Mouse (Mus musculus) ES-Bruce4 (cell line): ENCODE measurements around the gene Exosc6. TPM values are rescaled to one million over a fixed set of nuclear protein-coding genes. Genes with fewer than 3 reads are reported as not detected.
A peak's percentile ranks its signal among the peaks of the same experiment; 100 is the strongest.
"Not testable (repeated sequence)": the region's sequence is repeated elsewhere in the genome, so short reads cannot be mapped to it uniquely, and the experiment has no call there.

Experiments
- H3K27ac ChIP-seq: 2 replicates; pipeline ENCODE4 v1.5.1; 2012; ENCODE audit warnings: low read length, inconsistent platforms; ENCODE audit not compliant: insufficient read depth
- H3K27me3 ChIP-seq: 2 replicates; pipeline ENCODE4 v1.6.1; 2012; ENCODE audit warnings: mild to moderate bottlenecking, low read length, inconsistent platforms; ENCODE audit not compliant: control insufficient read depth, poor library complexity, insufficient read depth, severe bottlenecking
- H3K36me3 ChIP-seq: 2 replicates; pipeline ENCODE4 v1.6.1; 2012; ENCODE audit warnings: inconsistent platforms, mild to moderate bottlenecking, low read length, moderate library complexity; ENCODE audit not compliant: control insufficient read depth, poor library complexity, insufficient read depth, severe bottlenecking
- H3K4me1 ChIP-seq: one replicate; pipeline ENCODE4 v1.8.1; 2011; ENCODE audit warnings: low read length; ENCODE audit not compliant: control insufficient read depth, insufficient read depth
- H3K4me3 ChIP-seq: 2 replicates; pipeline ENCODE4 v1.5.1; 2011; ENCODE audit warnings: low read depth, mild to moderate bottlenecking, low read length
- H3K9ac ChIP-seq: 2 replicates; pipeline ENCODE4 v1.6.1; 2012; ENCODE audit warnings: low read depth, mild to moderate bottlenecking, inconsistent platforms; ENCODE audit not compliant: poor library complexity, severe bottlenecking
- H3K9me3 ChIP-seq: replicated peaks from 2 replicates; pipeline ENCODE4 v1.6.1; 2012; ENCODE audit warnings: mild to moderate bottlenecking, low read length, inconsistent platforms; ENCODE audit not compliant: control insufficient read depth, poor library complexity, insufficient read depth, severe bottlenecking
- CTCF ChIP-seq: IDR thresholded peaks from one replicate; pipeline ENCODE4 v1.8.1; 2011; ENCODE audit warnings: low read depth, low read length
- EP300 ChIP-seq: IDR thresholded peaks from 2 replicates; pipeline ENCODE4 v1.6.1; 2011; ENCODE audit warnings: low read depth, low read length; ENCODE audit not compliant: insufficient read depth
- POLR2A ChIP-seq: IDR thresholded peaks from one replicate; pipeline ENCODE4 v1.8.1; 2011; ENCODE audit warnings: low read length; ENCODE audit not compliant: insufficient read depth
- polyA plus RNA-seq: library from polyadenylated mRNA; stranded (reverse); fragments of >200 nt; gene quantifications from 2 replicates; pipeline ENCODE4 v1.2.4, GENCODE M21; 2011; ENCODE audit warnings: low read depth; ENCODE audit not compliant: missing spikeins, insufficient read depth, insufficient read length

Gene Exosc6
- polyA plus RNA-seq, 1 experiment: not detected

DNA sequence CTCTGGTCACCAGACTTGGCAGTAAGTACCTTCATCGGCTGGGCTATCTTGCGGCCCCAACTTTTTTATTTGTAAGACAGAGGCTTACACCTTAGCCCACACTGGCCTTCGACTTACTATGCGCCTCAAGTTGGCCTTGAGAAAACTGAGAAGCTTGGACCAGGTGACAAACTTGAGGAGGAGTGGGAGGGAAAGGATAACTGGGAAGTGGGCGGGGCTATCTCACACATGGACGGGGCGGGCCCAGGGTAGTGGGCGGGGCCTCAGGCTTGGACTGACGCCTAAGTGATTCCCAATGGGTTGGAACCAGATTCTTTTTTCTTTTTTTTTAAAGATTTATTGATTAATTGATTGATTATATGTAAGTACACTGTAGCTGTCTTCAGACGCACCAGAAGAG, 11.3 kb downstream of the Exosc6 start:
- H3K27me3 ChIP-seq: no peaks in the 10 kb centered on the region
- no peaks in the 10 kb centered on the region for H3K4me1 ChIP-seq
- H3K9me3 ChIP-seq: no peaks in the 10 kb centered on the region
- no peaks in the 10 kb centered on the region for H3K36me3 ChIP-seq
- H3K4me3 ChIP-seq: no peak overlapping the region
- H3K9ac ChIP-seq: no peak overlapping the region
- TF ChIP-seq POLR2A (no peak), CTCF (no peak), EP300 (no peak)
- H3K27ac ChIP-seq: no peak overlapping the region

DNA sequence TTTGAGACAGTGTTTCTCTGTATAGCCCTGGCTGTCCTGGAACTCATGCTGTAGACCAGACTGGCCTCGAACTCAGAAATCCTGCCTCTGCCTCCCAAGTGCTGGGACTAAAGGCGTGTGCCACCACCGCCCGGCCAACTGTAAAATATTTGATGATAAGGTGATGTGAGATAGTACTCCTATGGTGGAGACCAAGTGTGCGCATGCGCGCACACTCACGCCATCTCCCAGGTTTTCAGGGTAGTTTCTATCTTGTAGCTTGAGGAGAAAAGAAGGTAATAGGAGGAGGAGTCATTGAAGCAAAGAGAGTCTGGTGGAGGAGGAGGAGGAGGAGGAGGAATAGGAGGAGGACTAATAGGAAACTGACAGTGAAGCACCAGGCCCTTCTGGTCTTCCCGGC, 12.5 kb downstream of the Exosc6 start:
- not testable (repeated sequence) for H3K4me1 ChIP-seq, H3K27ac ChIP-seq, H3K9me3 ChIP-seq, H3K36me3 ChIP-seq, H3K4me3 ChIP-seq, H3K9ac ChIP-seq, H3K27me3 ChIP-seq

GRCm38 (mm10) chr8:111075926-111076325, 19.8 kb downstream of the Exosc6 start:
- no peak overlapping the region for H3K27ac ChIP-seq
- no peaks in the 10 kb centered on the region for H3K9me3 ChIP-seq
- TF ChIP-seq CTCF: no peak
- no peak for TF ChIP-seq POLR2A
- no peak for TF ChIP-seq EP300
- no peak overlapping the region for H3K9ac ChIP-seq
- no peaks in the 10 kb centered on the region for H3K36me3 ChIP-seq
- H3K27me3 ChIP-seq: no peaks in the 10 kb centered on the region
- no peak overlapping the region for H3K4me3 ChIP-seq
- no peaks in the 10 kb centered on the region for H3K4me1 ChIP-seq

DNA sequence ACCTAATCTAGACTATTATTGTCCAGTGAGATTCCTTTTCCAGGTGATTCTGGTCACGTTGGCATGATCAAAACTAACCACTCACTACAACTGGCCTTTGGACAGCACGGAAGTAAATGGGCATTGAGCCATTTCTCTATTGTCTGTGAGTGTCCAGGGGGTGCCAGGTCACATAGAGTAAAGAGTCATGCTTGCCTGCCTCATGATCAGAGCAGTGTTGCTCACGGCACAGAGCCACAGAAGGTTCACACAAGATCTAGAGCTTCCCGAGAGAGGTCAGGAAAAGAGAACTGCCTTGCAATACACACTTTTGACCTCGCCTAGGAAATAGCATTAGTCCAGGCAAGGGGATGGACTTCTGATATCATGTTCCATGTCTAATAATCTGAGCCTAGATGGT, 23.3 kb downstream of the Exosc6 start:
- no peaks in the 10 kb centered on the region for H3K4me1 ChIP-seq
- no peak overlapping the region for H3K9ac ChIP-seq
- H3K4me3 ChIP-seq: no peak overlapping the region
- H3K9me3 ChIP-seq: no peaks in the 10 kb centered on the region
- no peak for TF ChIP-seq POLR2A
- TF ChIP-seq CTCF: no peak
- TF ChIP-seq EP300: no peak
- H3K27ac ChIP-seq: no peak overlapping the region
- no peaks in the 10 kb centered on the region for H3K36me3 ChIP-seq
- H3K27me3 ChIP-seq: no peaks in the 10 kb centered on the region

- Histone ChIP-seq H3K4me3 (no peak overlapping the region), H3K27ac (no peak overlapping the region), H3K36me3 (no peaks in the 10 kb centered on the region), H3K27me3 (no peaks in the 10 kb centered on the region), H3K9ac (no peak overlapping the region), H3K9me3 (no peaks in the 10 kb centered on the region), H3K4me1 (no peaks in the 10 kb centered on the region)
- peak; percentile 31 for TF ChIP-seq CTCF
- no peak for TF ChIP-seq EP300
These were observed 23.7 kb downstream of the Exosc6 start for GRCm38 (mm10) chr8:111079861-111080271.

GRCm38 (mm10) chr8:111081580-111082258, 25.6 kb downstream of the Exosc6 start:
- Histone ChIP-seq H3K36me3 (no peaks in the 10 kb centered on the region), H3K27ac (no peak overlapping the region), H3K9ac (no peak overlapping the region), H3K4me1 (no peaks in the 10 kb centered on the region), H3K9me3 (no peaks in the 10 kb centered on the region), H3K27me3 (no peaks in the 10 kb centered on the region), H3K4me3 (no peak overlapping the region)
- no peak for TF ChIP-seq EP300
- TF ChIP-seq POLR2A: no peak
- TF ChIP-seq CTCF: no peak

GRCm38 (mm10) chr8:111083936-111084335, 27.8 kb downstream of the Exosc6 start:
- not testable (repeated sequence) for H3K9ac ChIP-seq, H3K4me3 ChIP-seq, H3K27ac ChIP-seq, H3K27me3 ChIP-seq, H3K36me3 ChIP-seq, H3K4me1 ChIP-seq, H3K9me3 ChIP-seq
